Mouse (Mus musculus): ENCODE results near the gene Fam170b. TPM values are rescaled to one million over a fixed set of nuclear protein-coding genes. Genes with fewer than 3 reads are reported as not detected.

The Fam170b gene
- polyA plus RNA-seq, 1 experiment from 2014 or later = 0.08 TPM

GRCm38 (mm10) chr14:32836191-32836590, 2.4 kb downstream of the Fam170b start:
- H3K4me2 ChIP-seq (replicated peaks; ENCODE audit: low read depth, low read length) = no peak overlapping the region
- no peaks in the 10 kb centered on the region for H3K36me3 ChIP-seq (ENCODE audit: insufficient read depth, low read length)
- no peaks in the 10 kb centered on the region for H3K9me3 ChIP-seq (ENCODE audit: low read length)
- TF ChIP-seq CTCF (IDR thresholded peaks at IDR 0.05) (no peak), EP300 (IDR thresholded peaks at IDR 0.05) (no peak)
- no peaks in the 10 kb centered on the region for H3K27me3 ChIP-seq (replicated peaks; ENCODE audit: insufficient read depth, low read length)
- H3K4me1 ChIP-seq (ENCODE audit: insufficient read depth, low read depth, low read length) = no peaks in the 10 kb centered on the region
- WGBS = 88% methylated on average over 11 of the region's 11 CpGs
- H3K9ac ChIP-seq (replicated peaks; ENCODE audit: low read depth) = no peak overlapping the region
- ATAC-seq (no peak), DNase-seq (ENCODE audit: low spot score) (no peak)
- H3K4me3 ChIP-seq (ENCODE audit: low read depth, low read length) = no peak overlapping the region
- no peak overlapping the region for H3K27ac ChIP-seq (ENCODE audit: low read length)

GRCm38 (mm10) chr14:32842052-32842451, 8.3 kb downstream of the Fam170b start:
- Histone ChIP-seq H3K9me3 (ENCODE audit: low read length) (no peaks in the 10 kb centered on the region), H3K27me3 (replicated peaks; ENCODE audit: insufficient read depth, low read length) (no peaks in the 10 kb centered on the region), H3K4me1 (ENCODE audit: insufficient read depth, low read depth, low read length) (no peaks in the 10 kb centered on the region), H3K4me2 (replicated peaks; ENCODE audit: low read depth, low read length) (no peak overlapping the region), H3K36me3 (ENCODE audit: insufficient read depth, low read length) (no peaks in the 10 kb centered on the region), H3K27ac (ENCODE audit: low read length) (no peak overlapping the region), H3K4me3 (ENCODE audit: low read depth, low read length) (no peak overlapping the region), H3K9ac (replicated peaks; ENCODE audit: low read depth) (no peak overlapping the region)
- DNase-seq (ENCODE audit: low spot score) (no peak), ATAC-seq (no peak)
- TF ChIP-seq EP300 (IDR thresholded peaks at IDR 0.05) = no peak
- TF ChIP-seq CTCF (IDR thresholded peaks at IDR 0.05) = no peak

- Histone ChIP-seq H3K4me2 (replicated peaks; ENCODE audit: low read depth, low read length) (no peak overlapping the region), H3K4me3 (ENCODE audit: low read depth, low read length) (no peak overlapping the region), H3K27me3 (replicated peaks; ENCODE audit: insufficient read depth, low read length) (no peaks in the 10 kb centered on the region), H3K9ac (replicated peaks; ENCODE audit: low read depth) (no peak overlapping the region), H3K9me3 (ENCODE audit: low read length) (no peaks in the 10 kb centered on the region), H3K36me3 (ENCODE audit: insufficient read depth, low read length) (no peaks in the 10 kb centered on the region), H3K27ac (ENCODE audit: low read length) (no peak overlapping the region), H3K4me1 (ENCODE audit: insufficient read depth, low read depth, low read length) (no peaks in the 10 kb centered on the region)
- 82% methylated on average over 4 of the region's 4 CpGs for WGBS
- ATAC-seq (no peak), DNase-seq (ENCODE audit: low spot score) (no peak)
- TF ChIP-seq EP300 (IDR thresholded peaks at IDR 0.05) (no peak), CTCF (IDR thresholded peaks at IDR 0.05) (no peak)
These were observed 20.3 kb downstream of the Fam170b start for GRCm38 (mm10) chr14:32854059-32854458.

- TF ChIP-seq CTCF (IDR thresholded peaks at IDR 0.05) (no peak), EP300 (IDR thresholded peaks at IDR 0.05) (no peak)
- Histone ChIP-seq H3K4me3 (ENCODE audit: low read depth, low read length) (peak overlapping the region; percentile 51; the same call in 1 of the 2 replicates), H3K9me3 (ENCODE audit: low read length) (no peaks in the 10 kb centered on the region), H3K27me3 (replicated peaks; ENCODE audit: insufficient read depth, low read length) (no peaks in the 10 kb centered on the region), H3K4me2 (replicated peaks; ENCODE audit: low read depth, low read length) (peak overlapping the region; percentile 63; the same call in 1 of the 2 replicates), H3K27ac (ENCODE audit: low read length) (peak overlapping the region; percentile 75), H3K4me1 (ENCODE audit: insufficient read depth, low read depth, low read length) (no peaks in the 10 kb centered on the region; the same call in 1 of the 2 replicates), H3K9ac (replicated peaks; ENCODE audit: low read depth) (no peak overlapping the region; the same call in 1 of the 2 replicates), H3K36me3 (ENCODE audit: insufficient read depth, low read length) (no peaks in the 10 kb centered on the region)
- ATAC-seq (no peak), DNase-seq (ENCODE audit: low spot score) (no peak)
- WGBS = 31% methylated on average over 5 of the region's 5 CpGs
These were observed 22.5 kb downstream of the Fam170b start for GRCm38 (mm10) chr14:32856246-32856645.

- DNase-seq (ENCODE audit: low spot score) = peak; percentile 73
- no peaks in the 10 kb centered on the region for H3K27me3 ChIP-seq (replicated peaks; ENCODE audit: insufficient read depth, low read length)
- H3K4me2 ChIP-seq (replicated peaks; ENCODE audit: low read depth, low read length) = peak within 1 kb of the TSS; percentile 63
These were observed 23.0 kb downstream of the Fam170b start, which contains the start of gene Vstm4 for GRCm38 (mm10) chr14:32856681-32857328. Gene Vstm4 (plus strand): TSS chr14:32856756.

GRCm38 (mm10) chr14:32858361-32858760, 24.6 kb downstream of the Fam170b start:
- Histone ChIP-seq H3K4me2 (replicated peaks; ENCODE audit: low read depth, low read length) (no peak overlapping the region; the same call in 1 of the 2 replicates), H3K4me1 (ENCODE audit: insufficient read depth, low read depth, low read length) (no peaks in the 10 kb centered on the region; the same call in 1 of the 2 replicates), H3K9ac (replicated peaks; ENCODE audit: low read depth) (no peak overlapping the region), H3K36me3 (ENCODE audit: insufficient read depth, low read length) (no peaks in the 10 kb centered on the region), H3K27ac (ENCODE audit: low read length) (no peak overlapping the region), H3K9me3 (ENCODE audit: low read length) (no peaks in the 10 kb centered on the region), H3K4me3 (ENCODE audit: low read depth, low read length) (no peak overlapping the region), H3K27me3 (replicated peaks; ENCODE audit: insufficient read depth, low read length) (no peaks in the 10 kb centered on the region)
- ATAC-seq (no peak), DNase-seq (ENCODE audit: low spot score) (no peak)
- TF ChIP-seq CTCF (IDR thresholded peaks at IDR 0.05) (no peak), EP300 (IDR thresholded peaks at IDR 0.05) (no peak)
- 90% methylated on average over 10 of the region's 10 CpGs for WGBS

More at GRCm38 (mm10) chr14:32856681-32857328, 23.0 kb downstream of the Fam170b start, which contains the start of gene Vstm4:
- ATAC-seq = peak; percentile 83
- no peaks in the 10 kb centered on the region; the same call in 1 of the 2 replicates for H3K4me1 ChIP-seq (ENCODE audit: insufficient read depth, low read depth, low read length)
- under 1% methylated on average over 61 of the region's 68 CpGs for WGBS
- H3K27ac ChIP-seq (ENCODE audit: low read length) = peak within 1 kb of the TSS; percentile 75
- H3K36me3 ChIP-seq (ENCODE audit: insufficient read depth, low read length) = no peaks in the 10 kb centered on the region
- peak within 1 kb of the TSS; percentile 70 for H3K9ac ChIP-seq (replicated peaks; ENCODE audit: low read depth)
- H3K9me3 ChIP-seq (ENCODE audit: low read length) = no peaks in the 10 kb centered on the region
- no peak for TF ChIP-seq CTCF (IDR thresholded peaks at IDR 0.05)
- TF ChIP-seq EP300 (IDR thresholded peaks at IDR 0.05) = no peak
- H3K4me3 ChIP-seq (ENCODE audit: low read depth, low read length) = peak within 1 kb of the TSS; percentile 51
